Mouse (Mus musculus) CD4-positive, CD25-positive, alpha-beta regulatory T cell, adult 4 months (primary cell): ENCODE results near the gene Trim25. TPM values are rescaled to one million over a fixed set of nuclear protein-coding genes. Genes with fewer than 3 reads are reported as not detected.

Experiments
- ATAC-seq: one replicate; pipeline ENCODE4 v1.8.0; 2017
- polyA plus RNA-seq, 2 experiments: library from polyadenylated mRNA; unstranded; fragments of 100-300 nt; shearing (Covaris generic); gene quantifications; one replicate each; pipeline ENCODE4 v1.2.1; 2017

Trim25 gene
- polyA plus RNA-seq, 2 experiments from 2014 or later: 14.0 to 25.6 TPM

DNA sequence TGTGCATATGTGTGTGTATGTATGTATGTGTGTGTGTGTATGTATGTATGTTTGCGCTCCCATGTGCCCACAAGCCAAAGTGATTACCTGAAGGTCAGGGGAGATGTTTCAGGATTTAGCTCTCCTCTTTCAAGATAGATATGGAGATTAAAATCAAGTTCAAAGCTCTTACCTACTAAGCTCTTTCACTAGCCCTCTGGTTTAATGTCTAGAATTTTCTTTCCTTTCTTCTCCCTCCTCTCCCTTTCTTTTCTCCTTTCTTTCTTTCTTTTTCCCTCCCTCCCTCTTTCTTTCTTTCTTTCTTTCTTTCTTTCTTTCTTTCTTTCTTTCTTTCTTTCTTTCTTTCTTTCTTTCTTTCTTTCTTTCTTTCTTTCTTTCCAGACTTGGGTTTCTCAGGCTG, 67.6 kb downstream of the Trim25 start, which contains the start of gene Dgke:
Gene Dgke, minus strand, starts transcription at position 101 of the 400 bp plus-strand sequence.
- ATAC-seq: no peak

DNA sequence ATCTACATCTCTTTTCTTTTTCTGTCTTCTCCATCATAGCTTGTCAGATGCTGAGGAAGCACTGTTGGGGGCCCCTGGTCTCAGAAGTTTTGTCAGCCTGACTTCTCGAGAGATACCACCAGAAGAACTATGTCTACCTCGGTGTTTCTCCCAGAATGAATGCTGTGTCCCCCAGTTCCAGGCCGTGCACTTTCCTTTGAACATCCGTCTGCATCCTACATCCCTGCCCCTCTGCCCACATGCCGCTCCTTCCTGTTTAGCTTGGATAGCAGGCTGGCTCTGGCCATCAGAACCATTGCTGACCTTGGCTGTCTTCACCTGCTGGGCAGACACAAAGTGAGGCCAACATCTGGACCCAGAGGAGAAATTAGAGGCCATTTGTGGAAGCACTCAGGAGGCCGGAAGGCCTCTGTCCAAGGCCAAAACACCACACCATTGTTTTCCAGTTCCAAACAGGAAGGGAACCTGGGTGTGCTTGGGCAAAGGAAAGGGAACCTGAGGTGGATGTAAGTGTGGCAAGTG, 68.2 kb downstream of the Trim25 start:
- ATAC-seq: no peak

DNA sequence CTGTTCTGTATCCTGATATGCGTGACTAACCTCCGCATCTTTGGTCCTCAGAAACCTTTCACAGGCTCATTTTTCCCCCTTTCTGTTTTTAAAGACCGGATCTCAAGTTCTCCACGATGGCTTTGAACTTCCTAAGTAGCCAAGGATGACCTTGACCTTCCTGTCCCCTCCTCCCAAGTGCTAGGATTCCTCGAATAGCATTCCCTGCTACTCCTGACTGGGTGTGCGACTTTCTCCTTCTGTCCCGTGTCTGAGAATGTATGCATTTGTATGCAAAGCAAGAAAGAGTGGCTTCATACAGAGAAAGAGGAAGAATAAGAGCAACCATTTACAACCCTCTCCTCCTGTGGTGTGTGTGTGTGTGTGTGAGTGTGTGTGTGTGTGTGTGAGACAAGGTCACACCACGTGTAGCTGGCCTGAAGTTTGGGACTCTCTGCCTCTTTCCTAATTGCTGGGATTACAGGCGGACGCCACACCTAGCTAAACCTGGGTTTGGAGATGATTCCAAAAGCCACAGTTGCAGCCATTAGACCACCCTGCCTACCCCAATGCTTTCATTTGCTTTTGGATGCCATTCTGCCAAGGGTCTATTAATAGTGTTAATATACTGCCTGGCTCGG, 68.8 kb downstream of the Trim25 start:
- no peak for ATAC-seq

DNA sequence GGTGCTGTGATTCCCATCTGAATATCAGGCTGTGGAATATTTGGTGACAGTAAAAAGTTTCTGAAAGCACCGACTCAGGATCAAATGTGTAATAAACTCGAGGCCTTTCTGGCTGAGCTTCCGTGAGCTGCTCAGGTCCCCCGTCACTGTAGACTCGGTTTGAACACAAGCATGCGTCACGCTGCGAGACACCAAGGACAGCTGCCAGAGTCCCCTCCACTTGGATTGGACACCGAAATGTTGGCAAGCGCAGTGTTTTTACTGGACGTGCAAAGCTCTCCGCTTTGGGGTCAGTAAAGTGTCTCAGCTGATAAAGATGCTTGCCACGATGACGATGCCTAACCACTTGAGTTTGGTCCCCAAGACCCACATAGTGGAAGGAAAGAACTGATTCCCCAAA, 69.5 kb downstream of the Trim25 start:
- ATAC-seq: no peak

DNA sequence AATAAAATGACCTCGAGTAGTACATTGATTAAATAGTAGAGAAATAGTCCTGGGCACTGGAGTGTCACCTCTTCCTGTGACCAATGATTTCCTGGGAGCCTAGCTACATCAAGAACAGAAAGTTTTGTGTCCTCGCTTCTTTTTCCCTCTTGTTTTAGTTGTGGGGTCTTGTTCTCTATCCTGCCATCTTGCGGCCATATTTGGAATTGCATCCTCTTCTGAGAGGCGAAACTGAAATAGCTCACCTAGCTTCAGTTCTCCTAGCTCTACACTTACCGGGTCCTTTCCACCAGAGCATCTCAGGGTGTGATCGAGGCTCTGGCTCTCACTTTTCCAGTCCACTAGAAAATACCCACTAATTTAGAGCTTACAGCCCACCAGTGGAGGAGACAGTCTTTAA, 70.1 kb downstream of the Trim25 start:
- ATAC-seq: no peak

Other genes with a start within 250 kb of the Trim25 start
- 1 to 10 TPM; 1.3 to 1.6 TPM for gene Akap1, start 134.8 kb upstream of the Trim25 start, polyA plus RNA-seq
- gene Scpep1, start 43.9 kb upstream of the Trim25 start, polyA plus RNA-seq: 10 to 100 TPM; 13.7 to 19.0 TPM
- gene Elobl, start 32.4 kb upstream of the Trim25 start, polyA plus RNA-seq: not detected
- 1 to 10 TPM; 6.0 to 9.6 TPM for gene Coil, start 29.1 kb upstream of the Trim25 start, polyA plus RNA-seq
- 1 to 10 TPM; 4.6 to 7.3 TPM for gene Dgke, start 67.5 kb downstream of the Trim25 start, polyA plus RNA-seq
- not detected for gene Gm525, start 74.5 kb downstream of the Trim25 start, polyA plus RNA-seq